Comparison of ENCODE assay signal across 16 mouse cellular contexts in genomic region chr2:53200164-53200885, GRCm38 (mm10). TPM values are rescaled to one million over a fixed set of nuclear protein-coding genes. Genes with fewer than 3 reads are reported as not detected.
DNase-seq lines count a peak whose midpoint lies in the region; ATAC-seq lines count a peak whose summit lies in the region.
"Had no signal": no experiment of that assay in that cellular context is flagged by ENCODE, and none has a peak within 500 bp of the region (broad histone marks: within the 10 kb centered on the region; RNA-seq: fewer than 3 reads in every experiment).

No protein-coding gene starts in this region.

- DNase-seq in lung, postnatal 36 days: peak; percentile 14
- no peak for DNase-seq in lung, adult 18-20 months
- peak; percentile 22 to 47 for DNase-seq in adrenal gland, adult 18-20 months (ENCODE audit: low spot score in 2 of 2)
- DNase-seq in brain, adult 2 months (ENCODE audit: low read depth, low spot score): peak; percentile 4
- no peak for DNase-seq in thymus, postnatal 25 days
- no peak for DNase-seq in cerebellum, postnatal 4 days (ENCODE audit: low spot score in 2 of 2)
- DNase-seq in left cerebral cortex, postnatal 25 days (ENCODE audit: low spot score in 2 of 2): no peak
- DNase-seq: cerebellum, adult 8-10 months; heart, postnatal 10 days; kidney, adult 9 months; liver; lung, postnatal 10 days; right cerebral cortex, postnatal 25 days; thymus, adult 2 months had no signal

- intact Hi-C loops in left cerebral cortex, postnatal 25 days (cut with DNase I): loop anchor here (10.0 kb wide), 1 partner anchor 914 kb away; no protein-coding TSS in a partner anchor

- peak; percentile 81 for ATAC-seq in monocyte, adult 5-6 weeks (replicated peaks; ENCODE audit: insufficient number of reproducible peaks, low FRiP score, low TSS enrichment, poor library complexity, severe bottlenecking)
- ATAC-seq: hindbrain, embryonic 16.5 days had no signal

RNA-seq across cellular contexts. Expression of gene Arl6ip6, which starts 8.8 kb away (rescaled TPM):
- 10 to 100 TPM; 15.6 to 25.5 TPM for total RNA-seq in adrenal gland, adult 18-20 months (2021)
- total RNA-seq in monocyte, adult 5-6 weeks (2017): 24.0 to 33.0 TPM (median 30.4 TPM) in 3 replicates
- total RNA-seq in left cerebral cortex, postnatal 25 days (2021): 10 to 100 TPM in 1 of 2 experiments, 1 to 10 TPM in 1; 9.5 to 14.1 TPM

RNA-seq across cellular contexts. Expression of gene Prpf40a, which starts 9.2 kb away (rescaled TPM):
- total RNA-seq in adrenal gland, adult 18-20 months (2021): 10 to 100 TPM; 56.4 to 81.3 TPM
- 123 to 202 TPM (median 164 TPM) in 3 replicates for total RNA-seq in monocyte, adult 5-6 weeks (2017)
- 10 to 100 TPM; 36.9 to 37.9 TPM for total RNA-seq in left cerebral cortex, postnatal 25 days (2021)

Comparison
In these comparisons a context has a peak if more than half of its experiments do, and no peak if none do; other contexts are left out.
1. DNase-seq: peak in lung, postnatal 36 days (single experiment), adrenal gland, adult 18-20 months (2 of 2) and brain, adult 2 months (single experiment); none in lung, adult 18-20 months (0 of 2), thymus, postnatal 25 days (single experiment), cerebellum, postnatal 4 days (0 of 2) and left cerebral cortex, postnatal 25 days (0 of 2).